Comparison of ENCODE assay signal across 8 mouse cellular contexts in the genomic region with DNA sequence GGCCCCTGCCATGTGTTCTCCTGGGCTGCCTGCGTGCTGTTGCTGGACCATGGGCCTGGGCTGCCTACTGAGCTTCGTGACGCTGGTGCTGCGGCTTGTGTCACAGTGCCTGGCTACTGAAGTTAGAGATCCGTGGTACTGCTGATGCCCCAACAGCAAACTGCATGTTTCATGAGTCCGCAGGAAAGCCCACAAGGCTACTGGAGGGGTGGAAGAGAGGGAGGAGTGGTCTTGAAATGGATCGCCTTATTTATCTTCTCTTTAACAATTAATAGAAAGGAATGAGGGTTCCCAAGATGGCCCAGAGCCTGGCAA. TPM values are rescaled to one million over a fixed set of nuclear protein-coding genes. Genes with fewer than 3 reads are reported as not detected.
DNase-seq lines count a peak whose midpoint lies in the region; ATAC-seq lines count a peak whose summit lies in the region.

A gene (minus strand): TSS at position 41 of the 315 bp plus-strand sequence.

- H3K9me3 ChIP-seq in lung, embryonic 15.5 days: no peaks in the 10 kb centered on the region
- no peaks in the 10 kb centered on the region for H3K9me3 ChIP-seq in embryonic facial prominence, embryonic 11.5 days (replicated peaks; ENCODE audit: control insufficient read depth, low read length)
- no peaks in the 10 kb centered on the region for H3K9me3 ChIP-seq in heart, embryonic 16.5 days (replicated peaks; ENCODE audit: control insufficient read depth, low read length)
- H3K9me3 ChIP-seq in neural tube, embryonic 14.5 days (ENCODE audit: control insufficient read depth, low read length): no peaks in the 10 kb centered on the region

- peaks cover 21% of the 10 kb centered on the region for H3K4me1 ChIP-seq in lung, embryonic 15.5 days
- no peaks in the 10 kb centered on the region for H3K4me1 ChIP-seq in embryonic facial prominence, embryonic 11.5 days (ENCODE audit: control insufficient read depth, insufficient read depth, low read length)
- peaks cover 10% of the 10 kb centered on the region; the same call in 1 of the 2 replicates for H3K4me1 ChIP-seq in heart, embryonic 16.5 days (ENCODE audit: control insufficient read depth, insufficient read depth, low read length)
- H3K4me1 ChIP-seq in neural tube, embryonic 14.5 days (ENCODE audit: control insufficient read depth, insufficient read depth, low read length): peaks cover 5% of the 10 kb centered on the region; the same call in 1 of the 2 replicates

- ATAC-seq in lung, embryonic 15.5 days (ENCODE audit: borderline replicate concordance, extremely low read depth, low FRiP score, low TSS enrichment): no peak
- ATAC-seq in embryonic facial prominence, embryonic 11.5 days (replicated peaks; ENCODE audit: insufficient number of reproducible peaks, low FRiP score, low TSS enrichment, low read depth): no peak
- ATAC-seq in heart, embryonic 16.5 days (replicated peaks; ENCODE audit: extremely low read depth, insufficient read depth, low FRiP score): no peak
- no peak for ATAC-seq in neural tube, embryonic 14.5 days (ENCODE audit: low read depth)

- peak within 1 kb of the TSS; percentile 63 for H3K27ac ChIP-seq in lung, embryonic 15.5 days
- peak within 1 kb of the TSS; percentile 70 for H3K27ac ChIP-seq in embryonic facial prominence, embryonic 11.5 days (replicated peaks; ENCODE audit: low read depth, low read length)
- peak within 1 kb of the TSS; percentile 85 for H3K27ac ChIP-seq in heart, embryonic 16.5 days (ENCODE audit: low read length)
- H3K27ac ChIP-seq in neural tube, embryonic 14.5 days (ENCODE audit: low read depth, low read length): peak within 1 kb of the TSS; percentile 44

- H3K27me3 ChIP-seq in lung, embryonic 15.5 days: no peaks in the 10 kb centered on the region
- H3K27me3 ChIP-seq in embryonic facial prominence, embryonic 11.5 days (ENCODE audit: control insufficient read depth, insufficient read depth, low read length): no peaks in the 10 kb centered on the region
- no peaks in the 10 kb centered on the region for H3K27me3 ChIP-seq in heart, embryonic 16.5 days (ENCODE audit: control insufficient read depth, insufficient read depth, low read length)
- H3K27me3 ChIP-seq in neural tube, embryonic 14.5 days (ENCODE audit: control insufficient read depth, insufficient read depth, low read length): no peaks in the 10 kb centered on the region

- DNase-seq in lung, adult 18-20 months: no peak
- DNase-seq in embryonic facial prominence, embryonic 11.5 days (ENCODE audit: low spot score): no peak
- no peak for DNase-seq in left cerebral cortex, postnatal 4 days
- no peak for DNase-seq in frontal cortex, postnatal 14 days (ENCODE audit: low spot score in 2 of 2)
- DNase-seq in embryo, embryonic 10.5 days (ENCODE audit: low spot score): no peak

- H3K9ac ChIP-seq in lung, embryonic 15.5 days: peak within 1 kb of the TSS; percentile 80
- peak within 1 kb of the TSS; percentile 88 for H3K9ac ChIP-seq in embryonic facial prominence, embryonic 11.5 days (replicated peaks; ENCODE audit: low read length)
- peak within 1 kb of the TSS; percentile 98 for H3K9ac ChIP-seq in heart, embryonic 16.5 days (ENCODE audit: low read length)
- peak within 1 kb of the TSS; percentile 79 for H3K9ac ChIP-seq in neural tube, embryonic 14.5 days (replicated peaks; ENCODE audit: low read depth, low read length)

- H3K4me3 ChIP-seq in lung, embryonic 15.5 days: peak within 1 kb of the TSS; percentile 94
- peak within 1 kb of the TSS; percentile 88 for H3K4me3 ChIP-seq in embryonic facial prominence, embryonic 11.5 days (ENCODE audit: low read depth, low read length)
- H3K4me3 ChIP-seq in heart, embryonic 16.5 days (ENCODE audit: low read length): peak within 1 kb of the TSS; percentile 98
- H3K4me3 ChIP-seq in neural tube, embryonic 14.5 days (ENCODE audit: low read depth, low read length): peak within 1 kb of the TSS; percentile 85

- H3K4me2 ChIP-seq in lung, embryonic 15.5 days: peak within 1 kb of the TSS; percentile 77
- H3K4me2 ChIP-seq in embryonic facial prominence, embryonic 11.5 days (ENCODE audit: low read depth, low read length): peak within 1 kb of the TSS; percentile 68
- H3K4me2 ChIP-seq in heart, embryonic 16.5 days (ENCODE audit: low read depth, low read length): peak within 1 kb of the TSS; percentile 89
- H3K4me2 ChIP-seq in neural tube, embryonic 14.5 days (ENCODE audit: low read depth, low read length): peak within 1 kb of the TSS; percentile 91

- H3K36me3 ChIP-seq in lung, embryonic 15.5 days: peaks cover 21% of the 10 kb centered on the region
- H3K36me3 ChIP-seq in embryonic facial prominence, embryonic 11.5 days (replicated peaks; ENCODE audit: control insufficient read depth, insufficient read depth, low read depth, low read length): no peaks in the 10 kb centered on the region
- H3K36me3 ChIP-seq in heart, embryonic 16.5 days (ENCODE audit: control insufficient read depth, insufficient read depth): peaks cover 22% of the 10 kb centered on the region
- peaks cover 8% of the 10 kb centered on the region for H3K36me3 ChIP-seq in neural tube, embryonic 14.5 days (ENCODE audit: control insufficient read depth, insufficient read depth, low read length)

- 2% methylated on average over 7 of the region's 7 CpGs for WGBS in lung, embryonic 15.5 days
- 8% methylated on average over 7 of the region's 7 CpGs for WGBS in embryonic facial prominence, embryonic 11.5 days
- WGBS in heart, embryonic 16.5 days: 4% methylated on average over 7 of the region's 7 CpGs
- 4% methylated on average over 7 of the region's 7 CpGs for WGBS in neural tube, embryonic 14.5 days

- intact Hi-C loops in left cerebral cortex, postnatal 4 days (cut with DNase I): no loop called here

RNA-seq across cellular contexts. Expression of the gene that starts here (rescaled TPM):
- polyA plus RNA-seq in lung, embryonic 15.5 days (2015; fragmentation: Nextera tagmentation; extraction: Ambion mirVana): 67.9 and 68.6 TPM in 2 replicates
- 119 and 125 TPM in 2 replicates for polyA plus RNA-seq in embryonic facial prominence, embryonic 11.5 days (2014; fragmentation: Nextera tagmentation; extraction: Ambion mirVana)
- 65.7 and 72.0 TPM in 2 replicates for polyA plus RNA-seq in heart, embryonic 16.5 days (2015; fragmentation: Nextera tagmentation; extraction: Ambion mirVana)
- 10 to 100 TPM; 43.4 to 45.3 TPM for total RNA-seq in left cerebral cortex, postnatal 4 days (2021)
- 45.7 and 48.1 TPM in 2 replicates for polyA plus RNA-seq in neural tube, embryonic 14.5 days (2014; fragmentation: Nextera tagmentation; extraction: Ambion mirVana)
